Mouse (Mus musculus): ENCODE results near the gene Plin4.

DNA sequence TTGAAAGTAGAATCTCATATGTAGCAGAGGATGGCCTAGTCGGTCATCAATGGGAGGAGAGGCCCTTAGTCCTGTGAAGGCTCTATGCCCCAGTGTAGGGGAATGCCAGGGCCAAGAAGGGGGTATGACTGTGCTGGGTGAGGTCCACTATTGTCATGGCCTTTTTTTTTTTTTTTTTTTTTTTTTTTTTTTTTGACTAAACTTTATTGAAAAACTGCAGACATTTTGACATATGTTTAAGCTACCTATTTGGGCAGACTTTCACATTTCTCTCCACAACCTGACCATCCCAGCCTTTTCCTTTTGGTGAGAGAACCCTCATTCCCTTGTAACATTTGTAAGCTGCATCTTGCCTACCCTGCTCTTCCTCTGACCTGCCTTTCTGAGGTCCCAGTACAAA, 17.3 kb downstream of the Plin4 start:
- TF ChIP-seq POLR2A (IDR thresholded peaks at IDR 0.05; ENCODE audit: insufficient read depth, low read depth, low read length), result no peak
- no peak for TF ChIP-seq CTCF (IDR thresholded peaks at IDR 0.05; ENCODE audit: insufficient read depth, low read depth, low read length)

Data from olfactory bulb, adult 2 months (tissue).